Mouse (Mus musculus): ENCODE measurements around the gene Cdc34b. TPM values are rescaled to one million over a fixed set of nuclear protein-coding genes. Genes with fewer than 3 reads are reported as not detected.
"Not testable (repeated sequence)": the region's sequence is repeated elsewhere in the genome, so short reads cannot be mapped to it uniquely, and the experiment has no call there.

Gene Cdc34b
- polyA plus RNA-seq (2012; fragmentation: generic; extraction: Trizol) = 0.11 TPM

DNA sequence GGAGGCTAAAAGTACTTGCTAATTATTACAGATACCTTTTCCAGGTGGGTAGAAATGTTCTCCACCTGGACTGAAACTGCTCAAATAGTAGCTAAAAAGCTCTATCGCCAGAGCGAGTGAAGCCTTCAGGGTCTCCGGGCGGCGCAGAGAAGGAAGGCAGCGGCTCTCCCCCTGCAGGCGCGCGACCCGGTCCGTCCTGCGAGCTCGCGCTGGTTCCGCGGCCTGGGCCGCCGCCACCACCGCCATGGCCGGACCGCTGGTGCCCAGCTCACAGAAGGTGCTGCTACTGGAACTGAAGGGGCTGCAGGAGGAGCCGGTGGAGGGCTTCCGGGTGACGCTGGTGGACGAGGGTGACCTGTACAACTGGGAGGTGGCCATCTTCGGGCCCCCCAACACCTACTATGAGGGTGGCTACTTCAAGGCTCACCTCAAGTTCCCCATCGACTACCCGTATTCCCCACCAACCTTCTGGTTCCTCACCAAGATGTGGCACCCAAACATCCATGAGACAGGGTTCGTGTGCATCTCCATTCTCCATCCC is at the start of gene Cdc34b:
Gene Cdc34b (plus strand): TSS at position 51 of the 541 bp plus-strand sequence.
- Histone ChIP-seq H3ac (ENCODE audit: control insufficient read depth, insufficient read length) (no peak within 1 kb of the TSS), H3K27me3 (ENCODE audit: control insufficient read depth, insufficient read depth, insufficient read length) (peaks cover 40% of the 10 kb centered on the region), H3K4me2 (ENCODE audit: low read depth) (no peak within 1 kb of the TSS), H3K79me2 (ENCODE audit: control insufficient read depth, insufficient read depth) (no peaks in the 10 kb centered on the region), H3K36me3 (ENCODE audit: control insufficient read depth, insufficient read depth) (no peaks in the 10 kb centered on the region), H3K4me3 (no peak within 1 kb of the TSS)
- TF ChIP-seq REST (IDR thresholded peaks at IDR 0.05; ENCODE audit: insufficient read depth, insufficient read length) = no peak
- no peak for TF ChIP-seq TCF12 (IDR thresholded peaks at IDR 0.05; ENCODE audit: insufficient read depth, poor library complexity, severe bottlenecking)
- no peak for TF ChIP-seq MAX (IDR thresholded peaks at IDR 0.05; ENCODE audit: low read depth)
- no peak for TF ChIP-seq CEBPB (IDR thresholded peaks at IDR 0.05; ENCODE audit: insufficient read depth, poor library complexity, severe bottlenecking)
- no peak for TF ChIP-seq SRF (IDR thresholded peaks at IDR 0.05; ENCODE audit: control insufficient read depth, insufficient read length, low read depth)
- TF ChIP-seq MYOG (IDR thresholded peaks at IDR 0.05; ENCODE audit: control insufficient read depth in 1 of 3, insufficient read depth in 1 of 3, insufficient read length in 2 of 3, low read depth in 2 of 3) = no peak
- no peak for TF ChIP-seq POLR2A (IDR thresholded peaks at IDR 0.05; ENCODE audit: insufficient read length, low read depth)

GRCm38 (mm10) chr11:94692502-94692901 is 49.1 kb upstream of the Cdc34b start:
- H3K27me3 ChIP-seq (ENCODE audit: control insufficient read depth, insufficient read depth, insufficient read length); H3K36me3 ChIP-seq (ENCODE audit: control insufficient read depth, insufficient read depth); H3ac ChIP-seq (ENCODE audit: control insufficient read depth, insufficient read length); H3K79me2 ChIP-seq (ENCODE audit: control insufficient read depth, insufficient read depth); H3K4me2 ChIP-seq (ENCODE audit: low read depth); H3K4me3 ChIP-seq: not testable (repeated sequence)

GRCm38 (mm10) chr11:94695508-94695907 is 46.1 kb upstream of the Cdc34b start:
- Histone ChIP-seq H3K79me2 (ENCODE audit: control insufficient read depth, insufficient read depth) (no peaks in the 10 kb centered on the region), H3K27me3 (ENCODE audit: control insufficient read depth, insufficient read depth, insufficient read length) (no peaks in the 10 kb centered on the region), H3K4me2 (ENCODE audit: low read depth) (no peak overlapping the region), H3ac (ENCODE audit: control insufficient read depth, insufficient read length) (no peak overlapping the region), H3K36me3 (ENCODE audit: control insufficient read depth, insufficient read depth) (no peaks in the 10 kb centered on the region), H3K4me3 (no peak overlapping the region)
- TF ChIP-seq TCF3 (IDR thresholded peaks at IDR 0.05; ENCODE audit: insufficient read length, low read depth) = no peak
- TF ChIP-seq POLR2AphosphoS2 (IDR thresholded peaks at IDR 0.05; ENCODE audit: insufficient read length, low read depth) = no peak
- TF ChIP-seq MYOG (IDR thresholded peaks at IDR 0.05; ENCODE audit: control insufficient read depth in 1 of 3, insufficient read depth in 1 of 3, insufficient read length in 2 of 3, low read depth in 2 of 3) = no peak
- TF ChIP-seq USF1 (IDR thresholded peaks at IDR 0.05; ENCODE audit: low read depth) = no peak
- TF ChIP-seq CEBPB (IDR thresholded peaks at IDR 0.05; ENCODE audit: insufficient read depth, poor library complexity, severe bottlenecking) = no peak
- TF ChIP-seq POLR2A (IDR thresholded peaks at IDR 0.05; ENCODE audit: insufficient read length, low read depth) = no peak
- TF ChIP-seq E2F4 (IDR thresholded peaks at IDR 0.05; ENCODE audit: insufficient read depth) = no peak
- no peak for TF ChIP-seq SRF (IDR thresholded peaks at IDR 0.05; ENCODE audit: control insufficient read depth, insufficient read length, low read depth)
- TF ChIP-seq TCF12 (IDR thresholded peaks at IDR 0.05; ENCODE audit: insufficient read depth, poor library complexity, severe bottlenecking) = no peak
- no peak for TF ChIP-seq MYOD1 (IDR thresholded peaks at IDR 0.05; ENCODE audit: control insufficient read depth in 1 of 3, insufficient read length in 2 of 3, low read depth in 2 of 3)
- TF ChIP-seq REST (IDR thresholded peaks at IDR 0.05; ENCODE audit: insufficient read depth, insufficient read length) = no peak
- no peak for TF ChIP-seq MAX (IDR thresholded peaks at IDR 0.05; ENCODE audit: low read depth)

DNA sequence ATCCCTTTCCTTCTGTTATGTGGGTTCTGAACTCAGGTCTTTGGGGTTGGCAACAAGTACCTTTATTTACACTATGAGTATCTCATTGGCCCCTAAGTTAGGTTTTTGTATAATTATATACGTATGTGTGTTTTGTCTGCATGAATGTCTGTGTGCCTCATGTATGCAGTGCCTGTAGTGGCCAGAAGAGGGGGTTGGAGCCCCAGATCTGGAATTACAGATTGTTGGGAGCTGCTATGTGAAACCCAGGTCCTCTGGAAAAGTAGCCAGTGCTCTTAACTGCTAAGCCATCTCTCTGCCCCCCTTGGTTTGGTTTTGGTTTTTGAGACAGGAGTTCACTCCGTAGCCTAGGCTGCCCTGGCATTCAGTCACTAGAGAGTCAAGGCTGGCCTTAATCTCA is 44.4 kb upstream of the Cdc34b start:
- no peak overlapping the region for H3K4me3 ChIP-seq
- no peak overlapping the region for H3K4me2 ChIP-seq (ENCODE audit: low read depth)
- TF ChIP-seq SRF (IDR thresholded peaks at IDR 0.05; ENCODE audit: control insufficient read depth, insufficient read length, low read depth) (no peak), POLR2AphosphoS2 (IDR thresholded peaks at IDR 0.05; ENCODE audit: insufficient read length, low read depth) (no peak), TCF3 (IDR thresholded peaks at IDR 0.05; ENCODE audit: insufficient read length, low read depth) (no peak), MYOG (IDR thresholded peaks at IDR 0.05; ENCODE audit: control insufficient read depth in 1 of 3, insufficient read depth in 1 of 3, insufficient read length in 2 of 3, low read depth in 2 of 3) (no peak), MYOD1 (IDR thresholded peaks at IDR 0.05; ENCODE audit: control insufficient read depth in 1 of 3, insufficient read length in 2 of 3, low read depth in 2 of 3) (no peak), MAX (IDR thresholded peaks at IDR 0.05; ENCODE audit: low read depth) (no peak), CEBPB (IDR thresholded peaks at IDR 0.05; ENCODE audit: insufficient read depth, poor library complexity, severe bottlenecking) (no peak), USF1 (IDR thresholded peaks at IDR 0.05; ENCODE audit: low read depth) (no peak), POLR2A (IDR thresholded peaks at IDR 0.05; ENCODE audit: insufficient read length, low read depth) (no peak), E2F4 (IDR thresholded peaks at IDR 0.05; ENCODE audit: insufficient read depth) (no peak), TCF12 (IDR thresholded peaks at IDR 0.05; ENCODE audit: insufficient read depth, poor library complexity, severe bottlenecking) (no peak), REST (IDR thresholded peaks at IDR 0.05; ENCODE audit: insufficient read depth, insufficient read length) (no peak)
- H3K27me3 ChIP-seq (ENCODE audit: control insufficient read depth, insufficient read depth, insufficient read length) = no peaks in the 10 kb centered on the region
- no peaks in the 10 kb centered on the region for H3K79me2 ChIP-seq (ENCODE audit: control insufficient read depth, insufficient read depth)
- no peak overlapping the region for H3ac ChIP-seq (ENCODE audit: control insufficient read depth, insufficient read length)
- no peaks in the 10 kb centered on the region for H3K36me3 ChIP-seq (ENCODE audit: control insufficient read depth, insufficient read depth)

DNA sequence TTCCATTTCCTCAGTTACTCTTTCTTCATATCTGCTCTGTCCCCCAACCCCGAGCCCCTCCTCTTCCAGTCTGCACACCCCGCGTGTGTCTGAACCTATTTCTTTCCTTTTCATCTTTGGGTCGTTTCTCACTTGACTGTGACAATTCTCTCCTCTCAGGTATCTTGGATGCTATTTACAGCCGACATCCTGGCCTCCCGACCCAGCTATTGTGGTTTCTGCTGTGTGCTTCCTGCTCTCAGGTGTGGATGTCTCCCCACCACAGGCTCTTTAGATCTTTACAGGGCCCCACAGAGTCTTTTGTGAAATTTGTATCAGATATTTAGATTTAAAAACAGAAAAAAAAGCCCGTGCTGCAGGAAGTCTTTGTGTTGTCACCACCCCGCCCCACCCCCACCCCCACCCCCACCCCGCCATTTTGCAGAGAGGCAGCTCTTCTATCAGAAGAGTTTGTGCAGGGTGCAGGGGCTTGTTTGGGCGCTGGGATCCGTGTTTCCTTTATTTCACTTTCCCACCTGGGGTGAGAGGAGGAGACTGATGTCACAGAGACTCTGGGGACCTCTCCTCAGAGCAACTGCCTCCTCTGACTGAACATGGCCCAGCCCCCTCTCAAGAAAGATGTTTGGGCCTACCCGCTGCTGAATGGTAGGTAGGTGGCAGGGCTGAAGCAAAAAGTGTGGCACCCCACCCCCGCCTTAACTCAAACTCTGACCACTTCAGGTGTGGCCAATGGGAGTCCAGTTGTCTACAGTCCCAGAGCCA is 43.7 kb upstream of the Cdc34b start:
- H3K4me3 ChIP-seq = no peak overlapping the region
- H3ac ChIP-seq (ENCODE audit: control insufficient read depth, insufficient read length) = no peak overlapping the region
- no peak overlapping the region for H3K4me2 ChIP-seq (ENCODE audit: low read depth)
- no peaks in the 10 kb centered on the region for H3K27me3 ChIP-seq (ENCODE audit: control insufficient read depth, insufficient read depth, insufficient read length)
- TF ChIP-seq MAX (IDR thresholded peaks at IDR 0.05; ENCODE audit: low read depth) (no peak), USF1 (IDR thresholded peaks at IDR 0.05; ENCODE audit: low read depth) (no peak), REST (IDR thresholded peaks at IDR 0.05; ENCODE audit: insufficient read depth, insufficient read length) (no peak), TCF12 (IDR thresholded peaks at IDR 0.05; ENCODE audit: insufficient read depth, poor library complexity, severe bottlenecking) (no peak), POLR2AphosphoS2 (IDR thresholded peaks at IDR 0.05; ENCODE audit: insufficient read length, low read depth) (no peak), CEBPB (IDR thresholded peaks at IDR 0.05; ENCODE audit: insufficient read depth, poor library complexity, severe bottlenecking) (no peak), SRF (IDR thresholded peaks at IDR 0.05; ENCODE audit: control insufficient read depth, insufficient read length, low read depth) (no peak), TCF3 (IDR thresholded peaks at IDR 0.05; ENCODE audit: insufficient read length, low read depth) (no peak), MYOG (IDR thresholded peaks at IDR 0.05; ENCODE audit: control insufficient read depth in 1 of 3, insufficient read depth in 1 of 3, insufficient read length in 2 of 3, low read depth in 2 of 3) (no peak), E2F4 (IDR thresholded peaks at IDR 0.05; ENCODE audit: insufficient read depth) (no peak), POLR2A (IDR thresholded peaks at IDR 0.05; ENCODE audit: insufficient read length, low read depth) (no peak), MYOD1 (IDR thresholded peaks at IDR 0.05; ENCODE audit: control insufficient read depth in 1 of 3, insufficient read length in 2 of 3, low read depth in 2 of 3) (no peak)
- H3K36me3 ChIP-seq (ENCODE audit: control insufficient read depth, insufficient read depth) = no peaks in the 10 kb centered on the region
- H3K79me2 ChIP-seq (ENCODE audit: control insufficient read depth, insufficient read depth) = no peaks in the 10 kb centered on the region
